Mouse (Mus musculus) embryonic fibroblast, embryonic 13.5 days (primary cell): ENCODE results near the gene Rpl9-ps6.

ENCODE experiments used
- CTCF ChIP-seq: IDR thresholded peaks from 2 replicates; pipeline ENCODE4 v1.5.1; 2011; ENCODE audit warnings: mild to moderate bottlenecking, control low read depth, low read length, moderate library complexity, borderline replicate concordance; ENCODE audit not compliant: insufficient read depth
- POLR2A ChIP-seq: IDR thresholded peaks from 2 replicates; pipeline ENCODE4 v1.6.1; 2011; ENCODE audit warnings: low read depth, mild to moderate bottlenecking, control low read depth, low read length, moderate library complexity

- no peak for TF ChIP-seq POLR2A
- TF ChIP-seq CTCF, result no peak
Measured at GRCm38 (mm10) chr19:32489166-32489895, 23.0 kb upstream of the Rpl9-ps6 start.
